8 mouse cellular contexts compared by ENCODE assay signal in genomic region chr15:100614218-100614995, GRCm38 (mm10). TPM values are rescaled to one million over a fixed set of nuclear protein-coding genes. Genes with fewer than 3 reads are reported as not detected.
DNase-seq lines count a peak whose midpoint lies in the region; ATAC-seq lines count a peak whose summit lies in the region.

No protein-coding gene starts in this region.

- peak overlapping the region; percentile 90 for H3K9ac ChIP-seq in forebrain, embryonic 14.5 days (ENCODE audit: low read length)
- peak overlapping the region; percentile 72 for H3K9ac ChIP-seq in liver, embryonic 15.5 days

- H3K4me1 ChIP-seq in forebrain, embryonic 14.5 days (ENCODE audit: control insufficient read depth, insufficient read depth, low read length), result peaks cover 7% of the 10 kb centered on the region
- peaks cover 30% of the 10 kb centered on the region for H3K4me1 ChIP-seq in liver, embryonic 15.5 days (replicated peaks)

- no peak; the same call in 1 of the 2 replicates for ATAC-seq in forebrain, embryonic 14.5 days
- ATAC-seq in liver, embryonic 15.5 days (ENCODE audit: insufficient read depth), result peak; percentile 57

- 10% methylated on average over 43 of the region's 43 CpGs for WGBS in forebrain, embryonic 14.5 days
- WGBS in liver, embryonic 15.5 days (ENCODE audit: insufficient replicate concordance), result 11% methylated on average over 43 of the region's 43 CpGs

- DNase-seq in embryo, embryonic 11 days, result peak; percentile 34
- DNase-seq in embryo, embryonic 9.5 days (ENCODE audit: extremely low spot score), result no peak
- DNase-seq in retina, postnatal 7 days (ENCODE audit: low read depth, low spot score), result peak; percentile 9
- DNase-seq in retina, embryonic 14.5 days (ENCODE audit: low spot score), result no peak
- no peak for DNase-seq in forebrain, embryonic 14.5 days (ENCODE audit: low spot score)
- peak; percentile 85 for DNase-seq in testis, postnatal 10 days (ENCODE audit: low spot score)
- DNase-seq in layer of hippocampus, adult 18-20 months (ENCODE audit: low spot score in 2 of 2), result no peak

- peak overlapping the region; percentile 78 for H3K4me2 ChIP-seq in forebrain, embryonic 14.5 days (ENCODE audit: low read length)
- H3K4me2 ChIP-seq in liver, embryonic 15.5 days, result peak overlapping the region; percentile 88

- H3K36me3 ChIP-seq in forebrain, embryonic 14.5 days (ENCODE audit: control insufficient read depth, insufficient read depth, low read length), result peaks cover 26% of the 10 kb centered on the region
- H3K36me3 ChIP-seq in liver, embryonic 15.5 days (replicated peaks), result peaks cover 30% of the 10 kb centered on the region

- H3K4me3 ChIP-seq in forebrain, embryonic 14.5 days (ENCODE audit: low read depth, low read length), result peak overlapping the region; percentile 95
- peak overlapping the region; percentile 93 for H3K4me3 ChIP-seq in liver, embryonic 15.5 days (replicated peaks)

- H3K27me3 ChIP-seq in forebrain, embryonic 14.5 days (replicated peaks; ENCODE audit: control insufficient read depth, insufficient read depth, low read length), result no peaks in the 10 kb centered on the region
- no peaks in the 10 kb centered on the region for H3K27me3 ChIP-seq in liver, embryonic 15.5 days

- peak overlapping the region; percentile 95 for H3K27ac ChIP-seq in forebrain, embryonic 14.5 days (ENCODE audit: low read depth, low read length)
- H3K27ac ChIP-seq in liver, embryonic 15.5 days (replicated peaks), result peak overlapping the region; percentile 98

- no peaks in the 10 kb centered on the region for H3K9me3 ChIP-seq in forebrain, embryonic 14.5 days (replicated peaks; ENCODE audit: control insufficient read depth, low read length)
- H3K9me3 ChIP-seq in liver, embryonic 15.5 days (replicated peaks), result no peaks in the 10 kb centered on the region

RNA-seq across cellular contexts. Expression of gene Dazap2, which starts 0.7 kb away (rescaled TPM):
- polyA plus RNA-seq in forebrain, embryonic 14.5 days (2014; fragmentation: Nextera tagmentation; extraction: Ambion mirVana), result 210 and 254 TPM in 2 replicates
- 145 and 148 TPM in 2 replicates for polyA plus RNA-seq in liver, embryonic 15.5 days (2015; fragmentation: Nextera tagmentation; extraction: Ambion mirVana)
- total RNA-seq in layer of hippocampus, adult 18-20 months (2021), result 100 to 1,000 TPM; 116 to 119 TPM

RNA-seq across cellular contexts. Expression of gene Pou6f1, which starts 14.6 kb away (rescaled TPM):
- 36.9 and 42.0 TPM in 2 replicates for polyA plus RNA-seq in forebrain, embryonic 14.5 days (2014; fragmentation: Nextera tagmentation; extraction: Ambion mirVana)
- polyA plus RNA-seq in liver, embryonic 15.5 days (2015; fragmentation: Nextera tagmentation; extraction: Ambion mirVana), result 0.14 and 0.37 TPM in 2 replicates
- 100 to 1,000 TPM in 1 of 2 experiments, 10 to 100 TPM in 1; 98.2 to 104 TPM for total RNA-seq in layer of hippocampus, adult 18-20 months (2021)

RNA-seq across cellular contexts. Expression of gene Smagp, which starts 22.3 kb away (rescaled TPM):
- 1.6 and 2.5 TPM in 2 replicates for polyA plus RNA-seq in forebrain, embryonic 14.5 days (2014; fragmentation: Nextera tagmentation; extraction: Ambion mirVana)
- polyA plus RNA-seq in liver, embryonic 15.5 days (2015; fragmentation: Nextera tagmentation; extraction: Ambion mirVana), result 9.3 and 10.8 TPM in 2 replicates
- total RNA-seq in layer of hippocampus, adult 18-20 months (2021), result 1 to 10 TPM; 1.4 to 1.9 TPM

RNA-seq across cellular contexts. Expression of gene Bin2, which starts 54.9 kb away (rescaled TPM):
- polyA plus RNA-seq in forebrain, embryonic 14.5 days (2014; fragmentation: Nextera tagmentation; extraction: Ambion mirVana), result 0.18 and 0.66 TPM in 2 replicates
- 18.2 and 22.2 TPM in 2 replicates for polyA plus RNA-seq in liver, embryonic 15.5 days (2015; fragmentation: Nextera tagmentation; extraction: Ambion mirVana)
- 1 to 10 TPM; 5.4 to 5.7 TPM for total RNA-seq in layer of hippocampus, adult 18-20 months (2021)

Comparison
In these comparisons a context has a peak if more than half of its experiments do, and no peak if none do; other contexts are left out.
1. DNase-seq: peak in embryo, embryonic 11 days (single experiment), retina, postnatal 7 days (single experiment) and testis, postnatal 10 days (single experiment); none in embryo, embryonic 9.5 days (single experiment), retina, embryonic 14.5 days (single experiment), forebrain, embryonic 14.5 days (single experiment) and layer of hippocampus, adult 18-20 months (0 of 2).
2. RNA of gene Pou6f1, which starts 14.6 kb away (polyA plus RNA-seq): 36.9 to 42.0 TPM in forebrain, embryonic 14.5 days; 0.14 to 0.37 TPM in liver, embryonic 15.5 days; every median in the first group is over 10 times any median in the second.